Mouse (Mus musculus) heart, embryonic 14.5 days (tissue): ENCODE measurements around the gene Btbd7. TPM values are rescaled to one million over a fixed set of nuclear protein-coding genes. Genes with fewer than 3 reads are reported as not detected.

Experiments
- ATAC-seq: fragments of 200-750 bp; cut with Nextera tagmentation; 2 replicates; pipeline ENCODE4 v1.8.0; 2017; ENCODE audit warnings: low read depth, moderate TSS enrichment; ENCODE audit not compliant: insufficient number of reproducible peaks, insufficient read depth, low FRiP score
- H3K27ac ChIP-seq, 2 experiments: fragments of 200-500 bp in 1 of 2; fragments of 300-500 bp in 1 of 2; sonication (generic) in 1 of 2; replicated peaks in 1 of 2; 2 replicates each; pipeline ENCODE4 v1.5.1; 2012 to 2014; ENCODE audit warnings: low read depth in 2 of 2, low read length in 2 of 2, control low read depth in 1 of 2, mild to moderate bottlenecking in 1 of 2, mixed read lengths in 1 of 2; ENCODE audit not compliant: control insufficient read depth in 1 of 2, insufficient read depth in 1 of 2
- H3K27me3 ChIP-seq: fragments of 300-500 bp; sonication (generic); 2 replicates; pipeline ENCODE4 v1.6.1; 2014; ENCODE audit warnings: mild to moderate bottlenecking, low read length, control low read depth; ENCODE audit not compliant: control insufficient read depth, insufficient read depth
- H3K36me3 ChIP-seq: fragments of 300-500 bp; sonication (generic); 2 replicates; pipeline ENCODE4 v1.6.1; 2014; ENCODE audit warnings: mild to moderate bottlenecking, control low read depth, low read length, mixed read lengths; ENCODE audit not compliant: control insufficient read depth, insufficient read depth
- H3K4me1 ChIP-seq, 2 experiments: fragments of 200-500 bp in 1 of 2; fragments of 300-500 bp in 1 of 2; sonication (generic) in 1 of 2; 2 replicates each; pipeline ENCODE4 v1.6.1; 2012 to 2014; ENCODE audit warnings: low read length in 2 of 2, control low read depth in 1 of 2, mixed read lengths in 1 of 2; ENCODE audit not compliant: control insufficient read depth in 2 of 2, insufficient read depth in 2 of 2
- H3K4me2 ChIP-seq: fragments of 300-500 bp; sonication (generic); 2 replicates; pipeline ENCODE4 v1.6.1; 2014; ENCODE audit warnings: mild to moderate bottlenecking, low read length
- H3K4me3 ChIP-seq, 2 experiments: fragments of 200-500 bp in 1 of 2; fragments of 300-500 bp in 1 of 2; sonication (generic) in 1 of 2; 2 replicates each; pipeline ENCODE4 v1.5.1; 2012 to 2014; ENCODE audit warnings: low read length in 2 of 2, mild to moderate bottlenecking in 2 of 2, control low read depth in 1 of 2, low read depth in 1 of 2, moderate library complexity in 1 of 2; ENCODE audit not compliant: control insufficient read depth in 1 of 2, insufficient read depth in 1 of 2
- H3K9ac ChIP-seq: fragments of 300-500 bp; sonication (generic); 2 replicates; pipeline ENCODE4 v1.6.1; 2014; ENCODE audit warnings: mild to moderate bottlenecking, low read length
- H3K9me3 ChIP-seq: fragments of 300-500 bp; sonication (generic); 2 replicates; pipeline ENCODE4 v1.6.1; 2016; ENCODE audit warnings: low read length, control low read depth; ENCODE audit not compliant: control insufficient read depth
- WGBS: fragments of 180-500 bp; shearing (Covaris S2); extraction: QIAGEN DNeasy Blood & Tissue Kit; methylation state at CpG from one replicate; pipeline ENCODE4 v1.1.7; 2014; 5-methylcytosine and 5-hydroxymethylcytosine counted together
- polyA plus RNA-seq: library from polyadenylated mRNA; unstranded; fragments of >200 nt; fragmentation: Nextera tagmentation; extraction: Ambion mirVana; gene quantifications from 2 replicates; pipeline ENCODE4 v1.2.1, GENCODE M21; 2014

Gene Btbd7
- 16.0 and 16.4 TPM in 2 replicates for polyA plus RNA-seq

- peak; percentile 95 for ATAC-seq
- Histone ChIP-seq H3K9me3 (no peaks in the 10 kb centered on the region), H3K4me2 (peak within 1 kb of the TSS; percentile 88), H3K36me3 (no peaks in the 10 kb centered on the region), H3K9ac (peak within 1 kb of the TSS; percentile 94), H3K4me1 (peaks cover 2 to 18% of the 10 kb centered on the region in 2 experiments), H3K27me3 (no peaks in the 10 kb centered on the region), H3K4me3 (peak within 1 kb of the TSS; percentile 79 to 96), H3K27ac (peak within 1 kb of the TSS; percentile 89 to 97)
- under 1% methylated on average over 73 of the region's 95 CpGs for WGBS
These were observed at the start of gene Btbd7 for GRCm38 (mm10) chr12:102878031-102878823. Btbd7 (minus strand) TSS chr12:102878471.

GRCm38 (mm10) chr12:102916073-102916472, 37.8 kb upstream of the Btbd7 start:
- Histone ChIP-seq H3K4me1 (no peaks in the 10 kb centered on the region), H3K27me3 (no peaks in the 10 kb centered on the region), H3K36me3 (no peaks in the 10 kb centered on the region), H3K9me3 (no peaks in the 10 kb centered on the region), H3K27ac (no peak overlapping the region), H3K9ac (no peak overlapping the region), H3K4me3 (no peak overlapping the region), H3K4me2 (no peak overlapping the region)
- 88% methylated on average over 2 of the region's 2 CpGs for WGBS
- no peak for ATAC-seq

GRCm38 (mm10) chr12:102908191-102908590, 29.9 kb upstream of the Btbd7 start:
- WGBS: 31% methylated on average over 3 of the region's 3 CpGs

GRCm38 (mm10) chr12:102899091-102899490, 20.8 kb upstream of the Btbd7 start, which contains the start of gene Cox8c:
Cox8c (plus strand) TSS chr12:102899316.
- Histone ChIP-seq H3K27me3 (no peaks in the 10 kb centered on the region), H3K9me3 (no peaks in the 10 kb centered on the region), H3K4me2 (no peak within 1 kb of the TSS), H3K4me1 (no peaks in the 10 kb centered on the region), H3K9ac (no peak within 1 kb of the TSS), H3K27ac (no peak within 1 kb of the TSS), H3K36me3 (no peaks in the 10 kb centered on the region), H3K4me3 (no peak within 1 kb of the TSS)
- ATAC-seq: no peak
- 86% methylated on average over 17 of the region's 17 CpGs for WGBS

More at GRCm38 (mm10) chr12:102908191-102908590, 29.9 kb upstream of the Btbd7 start:
- no peak for ATAC-seq
- Histone ChIP-seq H3K4me1 (no peaks in the 10 kb centered on the region), H3K9ac (no peak overlapping the region), H3K27ac (no peak overlapping the region), H3K4me3 (no peak overlapping the region), H3K9me3 (no peaks in the 10 kb centered on the region), H3K4me2 (no peak overlapping the region), H3K27me3 (no peaks in the 10 kb centered on the region), H3K36me3 (no peaks in the 10 kb centered on the region)

- H3K9me3 ChIP-seq: no peaks in the 10 kb centered on the region
- H3K4me1 ChIP-seq: peaks cover 0 to 2% of the 10 kb centered on the region in 2 experiments; a peak in 1 of 4 replicates
- no peak overlapping the region for H3K27ac ChIP-seq
- no peak for ATAC-seq
- H3K36me3 ChIP-seq: no peaks in the 10 kb centered on the region
- H3K4me3 ChIP-seq: no peak overlapping the region
- no peak overlapping the region for H3K4me2 ChIP-seq
- WGBS: 76% methylated on average over 5 of the region's 5 CpGs
- H3K27me3 ChIP-seq: no peaks in the 10 kb centered on the region
- no peak overlapping the region for H3K9ac ChIP-seq
These were observed 10.3 kb upstream of the Btbd7 start for GRCm38 (mm10) chr12:102888568-102888967.

- no peaks in the 10 kb centered on the region for H3K9me3 ChIP-seq
- no peak overlapping the region for H3K27ac ChIP-seq
- no peaks in the 10 kb centered on the region for H3K36me3 ChIP-seq
- no peak overlapping the region for H3K9ac ChIP-seq
- no peak overlapping the region for H3K4me3 ChIP-seq
- peaks cover 0 to 2% of the 10 kb centered on the region in 2 experiments; a peak in 1 of 4 replicates for H3K4me1 ChIP-seq
- no peak overlapping the region for H3K4me2 ChIP-seq
- no peak for ATAC-seq
- H3K27me3 ChIP-seq: no peaks in the 10 kb centered on the region
- WGBS: 46% methylated on average over 10 of the region's 10 CpGs
These were observed 9.1 kb upstream of the Btbd7 start for GRCm38 (mm10) chr12:102887366-102887765.

GRCm38 (mm10) chr12:102885735-102886134, 7.5 kb upstream of the Btbd7 start:
- 22% methylated on average over 5 of the region's 5 CpGs for WGBS
- no peaks in the 10 kb centered on the region for H3K36me3 ChIP-seq
- H3K4me1 ChIP-seq: peaks cover 0 to 2% of the 10 kb centered on the region in 2 experiments; a peak in 1 of 4 replicates
- ATAC-seq: no peak
- no peaks in the 10 kb centered on the region for H3K27me3 ChIP-seq
- no peak overlapping the region for H3K4me3 ChIP-seq
- no peak overlapping the region for H3K9ac ChIP-seq
- H3K9me3 ChIP-seq: no peaks in the 10 kb centered on the region
- H3K27ac ChIP-seq: no peak overlapping the region
- no peak overlapping the region for H3K4me2 ChIP-seq
